Mouse (Mus musculus) liver, embryonic 16.5 days (tissue): ENCODE measurements around the gene Tead4. TPM values are rescaled to one million over a fixed set of nuclear protein-coding genes. Genes with fewer than 3 reads are reported as not detected.

Experiments
- ATAC-seq: fragments of 200-750 bp; cut with Nextera tagmentation; 2 replicates; pipeline ENCODE4 v1.8.0; 2017; ENCODE audit warnings: low read depth, mild to moderate bottlenecking, moderate number of reproducible peaks, moderate library complexity
- H3K27ac ChIP-seq: fragments of 300-500 bp; sonication (generic); 2 replicates; pipeline ENCODE4 v1.5.1; 2014; ENCODE audit warnings: mild to moderate bottlenecking, low read length
- H3K27me3 ChIP-seq: fragments of 300-500 bp; sonication (generic); 2 replicates; pipeline ENCODE4 v1.6.1; 2014; ENCODE audit warnings: low read depth, low read length, mixed read lengths; ENCODE audit not compliant: control insufficient read depth, insufficient read depth
- H3K36me3 ChIP-seq: fragments of 300-500 bp; sonication (generic); 2 replicates; pipeline ENCODE4 v1.6.1; 2014; ENCODE audit warnings: mild to moderate bottlenecking; ENCODE audit not compliant: control insufficient read depth, insufficient read depth
- H3K4me1 ChIP-seq: fragments of 300-500 bp; sonication (generic); 2 replicates; pipeline ENCODE4 v1.6.1; 2014; ENCODE audit warnings: low read depth, low read length, mixed read lengths; ENCODE audit not compliant: control insufficient read depth
- H3K4me2 ChIP-seq: fragments of 300-500 bp; sonication (generic); 2 replicates; pipeline ENCODE4 v1.6.1; 2014; ENCODE audit warnings: low read depth, low read length, mixed read lengths
- H3K4me3 ChIP-seq: fragments of 300-500 bp; sonication (generic); 2 replicates; pipeline ENCODE4 v1.5.1; 2014; ENCODE audit warnings: low read depth, mild to moderate bottlenecking, low read length
- H3K9ac ChIP-seq: fragments of 300-500 bp; sonication (generic); 2 replicates; pipeline ENCODE4 v1.6.1; 2014; ENCODE audit warnings: low read depth, low read length
- H3K9me3 ChIP-seq: fragments of 300-500 bp; sonication (generic); replicated peaks from 2 replicates; pipeline ENCODE4 v1.6.1; 2016; ENCODE audit warnings: low read length; ENCODE audit not compliant: control insufficient read depth
- WGBS: fragments of 180-500 bp; shearing (Covaris S2); extraction: QIAGEN DNeasy Blood & Tissue Kit; methylation state at CpG from one replicate; pipeline ENCODE4 v1.1.7; 2014; ENCODE audit not compliant: insufficient replicate concordance; 5-methylcytosine and 5-hydroxymethylcytosine counted together
- polyA plus RNA-seq: library from polyadenylated mRNA; unstranded; fragments of >200 nt; fragmentation: Nextera tagmentation; extraction: Ambion mirVana; gene quantifications from 2 replicates; pipeline ENCODE4 v1.2.1, GENCODE M21; 2015

The Tead4 gene
- polyA plus RNA-seq, 1 experiment from 2014 or later: 0.51 TPM

- WGBS: 33% methylated on average over 7 of the region's 7 CpGs
- Histone ChIP-seq H3K9me3 (no peaks in the 10 kb centered on the region), H3K9ac (no peak overlapping the region), H3K4me1 (no peaks in the 10 kb centered on the region; the same call in none of the 2 replicates), H3K4me3 (no peak overlapping the region), H3K4me2 (no peak overlapping the region), H3K27me3 (peaks cover 40% of the 10 kb centered on the region), H3K36me3 (no peaks in the 10 kb centered on the region), H3K27ac (no peak overlapping the region)
- ATAC-seq: no peak
Measured at GRCm38 (mm10) chr6:128298246-128298645, 2.4 kb downstream of the Tead4 start.

- no peak overlapping the region for H3K27ac ChIP-seq
- no peak overlapping the region for H3K4me2 ChIP-seq
- H3K27me3 ChIP-seq: peaks cover 35% of the 10 kb centered on the region
- H3K36me3 ChIP-seq: no peaks in the 10 kb centered on the region
- no peaks in the 10 kb centered on the region; the same call in none of the 2 replicates for H3K4me1 ChIP-seq
- 40% methylated on average over 11 of the region's 11 CpGs for WGBS
- H3K4me3 ChIP-seq: no peak overlapping the region
- ATAC-seq: no peak
- no peak overlapping the region for H3K9ac ChIP-seq
- no peaks in the 10 kb centered on the region for H3K9me3 ChIP-seq
Measured at GRCm38 (mm10) chr6:128296750-128297393, 3.8 kb downstream of the Tead4 start.

GRCm38 (mm10) chr6:128295876-128296749 is 4.5 kb downstream of the Tead4 start:
- H3K4me1 ChIP-seq: no peaks in the 10 kb centered on the region; the same call in none of the 2 replicates
- H3K4me2 ChIP-seq: no peak overlapping the region
- H3K27me3 ChIP-seq: peaks cover 27% of the 10 kb centered on the region
- no peak overlapping the region for H3K9ac ChIP-seq
- WGBS: 34% methylated on average over 6 of the region's 6 CpGs
- no peak overlapping the region for H3K4me3 ChIP-seq
- H3K9me3 ChIP-seq: no peaks in the 10 kb centered on the region
- no peak overlapping the region for H3K27ac ChIP-seq
- H3K36me3 ChIP-seq: no peaks in the 10 kb centered on the region
- ATAC-seq: peak; percentile 35

GRCm38 (mm10) chr6:128291284-128291683 is 9.3 kb downstream of the Tead4 start:
- ATAC-seq: no peak
- 57% methylated on average over 5 of the region's 5 CpGs for WGBS
- no peak overlapping the region for H3K27ac ChIP-seq
- H3K27me3 ChIP-seq: no peaks in the 10 kb centered on the region
- H3K4me3 ChIP-seq: no peak overlapping the region
- H3K36me3 ChIP-seq: no peaks in the 10 kb centered on the region
- H3K9me3 ChIP-seq: no peaks in the 10 kb centered on the region
- H3K4me1 ChIP-seq: no peaks in the 10 kb centered on the region
- H3K9ac ChIP-seq: no peak overlapping the region
- no peak overlapping the region for H3K4me2 ChIP-seq

- Histone ChIP-seq H3K27ac (no peak overlapping the region), H3K27me3 (no peaks in the 10 kb centered on the region), H3K4me3 (no peak overlapping the region), H3K4me2 (no peak overlapping the region), H3K4me1 (no peaks in the 10 kb centered on the region; the same call in 1 of the 2 replicates), H3K9ac (no peak overlapping the region), H3K9me3 (no peaks in the 10 kb centered on the region), H3K36me3 (no peaks in the 10 kb centered on the region)
- ATAC-seq: no peak
- 58% methylated on average over 6 of the region's 6 CpGs for WGBS
Measured at GRCm38 (mm10) chr6:128288681-128289080, 11.9 kb downstream of the Tead4 start.

GRCm38 (mm10) chr6:128285792-128286430 is 14.7 kb downstream of the Tead4 start:
- H3K27me3 ChIP-seq: no peaks in the 10 kb centered on the region
- ATAC-seq: peak; percentile 39; the same call in 1 of the 2 replicates
- H3K4me2 ChIP-seq: peak overlapping the region; percentile 36
- 3% methylated on average over 16 of the region's 16 CpGs for WGBS
- no peaks in the 10 kb centered on the region; the same call in 1 of the 2 replicates for H3K4me1 ChIP-seq
- peak overlapping the region; percentile 23; the same call in 1 of the 2 replicates for H3K4me3 ChIP-seq
- no peak overlapping the region for H3K9ac ChIP-seq
- no peak overlapping the region for H3K27ac ChIP-seq
- H3K36me3 ChIP-seq: no peaks in the 10 kb centered on the region
- no peaks in the 10 kb centered on the region for H3K9me3 ChIP-seq

- Histone ChIP-seq H3K9ac (no peak overlapping the region), H3K36me3 (no peaks in the 10 kb centered on the region), H3K27ac (no peak overlapping the region), H3K27me3 (no peaks in the 10 kb centered on the region), H3K4me1 (no peaks in the 10 kb centered on the region; the same call in 1 of the 2 replicates), H3K4me2 (no peak overlapping the region), H3K4me3 (no peak overlapping the region), H3K9me3 (no peaks in the 10 kb centered on the region)
- no peak for ATAC-seq
- WGBS: 56% methylated on average over 3 of the region's 3 CpGs
Measured at GRCm38 (mm10) chr6:128282126-128282525, 18.5 kb downstream of the Tead4 start.

- Histone ChIP-seq H3K4me2 (no peak overlapping the region), H3K27me3 (no peaks in the 10 kb centered on the region), H3K4me1 (no peaks in the 10 kb centered on the region; the same call in 1 of the 2 replicates), H3K36me3 (no peaks in the 10 kb centered on the region), H3K27ac (no peak overlapping the region), H3K9me3 (no peaks in the 10 kb centered on the region), H3K4me3 (no peak overlapping the region), H3K9ac (no peak overlapping the region)
- no peak for ATAC-seq
- whole genome bisulfite sequencing: 40% methylated on average over 14 of the region's 14 CpGs
Measured at GRCm38 (mm10) chr6:128280472-128281145, 20.0 kb downstream of the Tead4 start.
